Mouse (Mus musculus): ENCODE measurements around the gene Cyth2. TPM values are rescaled to one million over a fixed set of nuclear protein-coding genes. Genes with fewer than 3 reads are reported as not detected.

The Cyth2 gene
- total and polyA plus RNA-seq, 3 experiments: 25.6 to 59.4 (median 59.1) TPM

- Histone ChIP-seq H3K9ac (ENCODE audit: insufficient read depth, low read depth) (peak overlapping the region; percentile 55), H3K36me3 (replicated peaks in 1 of 2; ENCODE audit: control insufficient read depth in 1 of 2, insufficient read depth in 1 of 2, low read length in 1 of 2) (peaks cover 33 to 39% of the 10 kb centered on the region in 2 experiments), H3K4me1 (ENCODE audit: control insufficient read depth in 1 of 2, insufficient read depth in 2 of 2) (peaks cover 12 to 45% of the 10 kb centered on the region in 2 experiments), H3K4me3 (replicated peaks in 1 of 3; ENCODE audit: low read depth in 2 of 3, low read length in 2 of 3, poor library complexity in 1 of 3) (peak overlapping the region; percentile 87 to 100 (median 100)), H3K27ac (ENCODE audit: insufficient read depth, low read depth) (no peak overlapping the region), H3K27me3 (replicated peaks) (no peaks in the 10 kb centered on the region), H3K4me2 (ENCODE audit: insufficient read depth, low read depth, poor library complexity, severe bottlenecking) (peak overlapping the region; percentile 76), H3K9me3 (replicated peaks; ENCODE audit: low read length) (peaks cover 19% of the 10 kb centered on the region), H3K79me2 (replicated peaks; ENCODE audit: control insufficient read depth, extremely low read depth, insufficient read depth, poor library complexity, severe bottlenecking) (peaks cover 17% of the 10 kb centered on the region)
- in situ Hi-C loops (cut with MboI; ENCODE audit: low pct_ligation_motif_present, low pct_unique_long_range_greater_than_20kb, low sequenced_read_pairs) (no loop called here), dilution Hi-C loops (cut with MboI; ENCODE audit: extremely low pct_ligation_motif_present, extremely low pct_unique_long_range_greater_than_20kb, low sequenced_read_pairs) (no loop called here)
- 0 out of 2 replicates have a peak, but pooled peaks have one; percentile 7 for TF ChIP-seq TBP (conservative IDR thresholded peaks at IDR 0.05; ENCODE audit: low read depth, low read length)
- no peak for TF ChIP-seq UBTF (IDR thresholded peaks at IDR 0.05; ENCODE audit: low read depth, low read length)
- DNase-seq (ENCODE audit: extremely low read depth): no peak
Observed at GRCm38 (mm10) chr7:45831128-45831525, 16.7 kb upstream of the Cyth2 start.

GRCm38 (mm10) chr7:45830427-45831127 lies 16.2 kb upstream of the Cyth2 start, which contains the start of gene Grwd1:
Grwd1 (minus strand) TSS chr7:45830944.
- Histone ChIP-seq H3K9me3 (replicated peaks; ENCODE audit: low read length) (peaks cover 19% of the 10 kb centered on the region), H3K4me2 (ENCODE audit: insufficient read depth, low read depth, poor library complexity, severe bottlenecking) (peak within 1 kb of the TSS; percentile 87), H3K4me1 (ENCODE audit: control insufficient read depth in 1 of 2, insufficient read depth in 2 of 2) (peaks cover 12 to 49% of the 10 kb centered on the region in 2 experiments), H3K4me3 (replicated peaks in 1 of 3; ENCODE audit: low read depth in 2 of 3, low read length in 2 of 3, poor library complexity in 1 of 3) (peak within 1 kb of the TSS; percentile 87 to 100 (median 100)), H3K9ac (ENCODE audit: insufficient read depth, low read depth) (peak within 1 kb of the TSS; percentile 66), H3K27ac (ENCODE audit: insufficient read depth, low read depth) (no peak within 1 kb of the TSS; the same call in 1 of the 2 replicates), H3K79me2 (replicated peaks; ENCODE audit: control insufficient read depth, extremely low read depth, insufficient read depth, poor library complexity, severe bottlenecking) (peaks cover 19% of the 10 kb centered on the region), H3K36me3 (replicated peaks in 1 of 2; ENCODE audit: control insufficient read depth in 1 of 2, insufficient read depth in 1 of 2, low read length in 1 of 2) (peaks cover 39 to 44% of the 10 kb centered on the region in 2 experiments), H3K27me3 (replicated peaks) (no peaks in the 10 kb centered on the region)
- DNase-seq (ENCODE audit: extremely low read depth): peak; percentile 98
- dilution Hi-C loops (cut with MboI; ENCODE audit: extremely low pct_ligation_motif_present, extremely low pct_unique_long_range_greater_than_20kb, low sequenced_read_pairs) (no loop called here), in situ Hi-C loops (cut with MboI; ENCODE audit: low pct_ligation_motif_present, low pct_unique_long_range_greater_than_20kb, low sequenced_read_pairs) (no loop called here)
- TF ChIP-seq TBP (conservative IDR thresholded peaks at IDR 0.05; ENCODE audit: low read depth, low read length): 0 out of 2 replicates have a peak, but pooled peaks have one; percentile 14
- TF ChIP-seq ELF1 (IDR thresholded peaks at IDR 0.05; ENCODE audit: low read depth, low read length): peak; percentile 93
- no peak for TF ChIP-seq CHD2 (IDR thresholded peaks at IDR 0.05; ENCODE audit: low read length)
- no peak for TF ChIP-seq E2F4 (IDR thresholded peaks at IDR 0.05; ENCODE audit: insufficient replicate concordance, low read depth, low read length)
- TF ChIP-seq UBTF (IDR thresholded peaks at IDR 0.05; ENCODE audit: low read depth, low read length): no peak
- TF ChIP-seq SIN3A (IDR thresholded peaks at IDR 0.05; ENCODE audit: low read length): peak; percentile 97; the same call in 1 of the 2 replicates
- TF ChIP-seq HCFC1 (IDR thresholded peaks at IDR 0.05; ENCODE audit: low read depth, low read length): peak; percentile 93
- peak; percentile 16; the same call in 1 of the 2 replicates for TF ChIP-seq MEF2A (IDR thresholded peaks at IDR 0.05; ENCODE audit: borderline replicate concordance, low read depth, low read length)
- peak; percentile 85 for TF ChIP-seq TCF12 (IDR thresholded peaks at IDR 0.05; ENCODE audit: low read depth, low read length)
- TF ChIP-seq JUN (IDR thresholded peaks at IDR 0.05; ENCODE audit: insufficient read depth, low read depth, low read length): no peak
- TF ChIP-seq ZKSCAN1 (IDR thresholded peaks at IDR 0.05; ENCODE audit: borderline replicate concordance, low read depth, low read length): no peak
- TF ChIP-seq POLR2A (IDR thresholded peaks at IDR 0.05; ENCODE audit: low read depth, low read length): peak; percentile 91
- TF ChIP-seq NRF1 (IDR thresholded peaks at IDR 0.05; ENCODE audit: low read depth, low read length): peak; percentile 68
- TF ChIP-seq IRF4 (IDR thresholded peaks at IDR 0.05; ENCODE audit: low read depth, low read length): peak; percentile 63
- no peak for TF ChIP-seq ZNF384 (IDR thresholded peaks at IDR 0.05; ENCODE audit: low read depth, low read length)
- peak; percentile 100 for TF ChIP-seq MXI1 (IDR thresholded peaks at IDR 0.05; ENCODE audit: low read depth, low read length)
- peak; percentile 81; the same call in 1 of the 2 replicates for TF ChIP-seq KAT2A (IDR thresholded peaks at IDR 0.05; ENCODE audit: insufficient replicate concordance, low read length)
- TF ChIP-seq BHLHE40 (IDR thresholded peaks at IDR 0.05; ENCODE audit: low read depth, low read length): peak; percentile 86
- peak; percentile 97 for TF ChIP-seq MYC (IDR thresholded peaks at IDR 0.05; ENCODE audit: low read depth, low read length)
- TF ChIP-seq ZMIZ1 (IDR thresholded peaks at IDR 0.05; ENCODE audit: low read depth, low read length): 0 out of 2 replicates have a peak, but pooled peaks have one; percentile 48
- peak; percentile 68 for TF ChIP-seq NELFE (IDR thresholded peaks at IDR 0.05; ENCODE audit: low read depth, low read length)
- TF ChIP-seq MAX (IDR thresholded peaks at IDR 0.05; ENCODE audit: low read length): peak; percentile 97

Data from CH12.LX (cell line).